Mouse (Mus musculus) lung, postnatal 14 days (tissue): ENCODE measurements around the gene Slc30a5.

ENCODE experiments used
- DNase-seq: peaks from one replicate; pipeline ENCODE4 v3.0.0; 2021

Slc30a5 gene

GRCm38 (mm10) chr13:100753011-100753410 is 80.2 kb downstream of the Slc30a5 start:
- DNase-seq = no peak
